Mouse (Mus musculus) forebrain, embryonic 11.5 days (tissue): ENCODE data around the gene Cib3. TPM values are rescaled to one million over a fixed set of nuclear protein-coding genes. Genes with fewer than 3 reads are reported as not detected.
A peak's percentile ranks its signal among the peaks of the same experiment; 100 is the strongest.

Source experiments
- ATAC-seq: fragments of 200-750 bp; cut with Nextera tagmentation; replicated peaks from 2 replicates; pipeline ENCODE4 v1.8.0; 2017; ENCODE audit warnings: moderate TSS enrichment; ENCODE audit not compliant: low FRiP score
- DNase-seq: peaks from one replicate; pipeline ENCODE4 v3.0.0-alpha.2; 2017; ENCODE audit warnings: low spot score
- H3K27ac ChIP-seq: fragments of 300-500 bp; sonication (generic); 2 replicates; pipeline ENCODE4 v1.5.1; 2014; ENCODE audit warnings: low read depth, low read length
- H3K27me3 ChIP-seq: fragments of 300-500 bp; sonication (generic); 2 replicates; pipeline ENCODE4 v1.6.1; 2014; ENCODE audit warnings: mild to moderate bottlenecking, low read length, mixed read lengths; ENCODE audit not compliant: control insufficient read depth, insufficient read depth
- H3K36me3 ChIP-seq: fragments of 300-500 bp; sonication (generic); 2 replicates; pipeline ENCODE4 v1.6.1; 2014; ENCODE audit warnings: mild to moderate bottlenecking, low read length, moderate library complexity, mixed read lengths; ENCODE audit not compliant: control insufficient read depth, insufficient read depth
- H3K4me1 ChIP-seq: fragments of 300-500 bp; sonication (generic); replicated peaks from 2 replicates; pipeline ENCODE4 v1.6.1; 2014; ENCODE audit warnings: low read length, mixed read lengths; ENCODE audit not compliant: control insufficient read depth, insufficient read depth
- H3K4me2 ChIP-seq: fragments of 300-500 bp; sonication (generic); 2 replicates; pipeline ENCODE4 v1.6.1; 2014; ENCODE audit warnings: low read depth, mild to moderate bottlenecking, low read length, moderate library complexity, mixed read lengths; ENCODE audit not compliant: severe bottlenecking
- H3K4me3 ChIP-seq: fragments of 300-500 bp; sonication (generic); 2 replicates; pipeline ENCODE4 v1.5.1; 2014; ENCODE audit warnings: low read depth, low read length
- H3K9ac ChIP-seq: fragments of 300-500 bp; sonication (generic); 2 replicates; pipeline ENCODE4 v1.6.1; 2014; ENCODE audit warnings: low read length
- H3K9me3 ChIP-seq: fragments of 300-500 bp; sonication (generic); 2 replicates; pipeline ENCODE4 v1.6.1; 2016; ENCODE audit warnings: low read length, mixed read lengths; ENCODE audit not compliant: control insufficient read depth
- WGBS: fragments of 180-500 bp; shearing (Covaris S2); extraction: QIAGEN DNeasy Blood & Tissue Kit; methylation state at CpG from one replicate; pipeline ENCODE4 v1.1.7; 2014; 5-methylcytosine and 5-hydroxymethylcytosine counted together
- polyA plus RNA-seq: library from polyadenylated mRNA; unstranded; fragments of >200 nt; fragmentation: Nextera tagmentation; extraction: Ambion mirVana; gene quantifications from 2 replicates; pipeline ENCODE4 v1.2.1, GENCODE M21; 2014

The Cib3 gene
- polyA plus RNA-seq, 1 experiment from 2014 or later: not detected

DNA sequence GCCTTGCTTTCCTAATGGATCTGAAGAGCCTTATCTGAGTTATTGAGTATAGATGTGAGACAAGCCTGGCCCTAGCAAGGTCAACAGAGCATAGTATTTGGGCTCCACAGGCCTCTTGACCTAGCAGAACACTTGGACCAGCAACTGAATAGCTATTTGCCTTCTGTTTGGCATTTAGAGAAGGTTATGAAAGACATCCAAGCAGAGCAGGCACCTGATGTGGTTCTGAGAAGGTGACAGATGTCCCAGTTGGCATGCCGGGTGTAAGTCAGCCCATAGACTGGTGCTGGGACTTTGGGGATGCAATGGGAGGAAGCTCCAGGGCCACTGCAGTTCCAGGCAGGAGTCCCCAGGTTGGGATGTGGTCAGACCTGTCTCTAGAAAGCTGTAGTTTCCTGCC is 29.6 kb upstream of the Cib3 start:
- Histone ChIP-seq H3K36me3 (no peaks in the 10 kb centered on the region), H3K27ac (no peak overlapping the region), H3K9ac (no peak overlapping the region), H3K27me3 (no peaks in the 10 kb centered on the region), H3K4me1 (peaks cover 3% of the 10 kb centered on the region; the same call in 1 of the 2 replicates), H3K4me3 (no peak overlapping the region), H3K4me2 (no peak overlapping the region), H3K9me3 (no peaks in the 10 kb centered on the region)
- ATAC-seq: no peak
- DNase-seq: no peak
- WGBS: 100% methylated on average over 1 of the region's 1 CpGs

DNA sequence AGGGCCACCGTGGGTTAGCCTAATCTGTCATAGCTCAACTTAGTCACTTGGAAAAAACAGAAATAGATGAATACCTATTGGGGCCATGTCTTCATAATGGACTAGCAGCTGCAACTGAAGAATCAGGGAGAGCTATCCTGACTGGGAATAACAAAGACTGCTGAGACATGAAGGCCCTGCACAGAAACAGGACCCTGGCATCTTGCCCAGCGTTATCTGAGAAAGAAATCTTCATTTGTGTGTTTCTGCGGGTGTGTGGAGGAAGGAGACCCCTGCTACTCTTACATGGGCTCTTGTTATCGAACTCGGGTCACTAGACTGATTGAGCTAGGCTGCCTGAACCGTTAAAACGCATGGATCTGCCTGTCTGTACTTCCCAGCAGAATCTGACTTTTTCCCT is 28.3 kb upstream of the Cib3 start:
- H3K27me3 ChIP-seq: no peaks in the 10 kb centered on the region
- no peaks in the 10 kb centered on the region for H3K36me3 ChIP-seq
- H3K4me3 ChIP-seq: peak overlapping the region; percentile 63
- ATAC-seq (no peak), DNase-seq (no peak)
- peak overlapping the region; percentile 74 for H3K9ac ChIP-seq
- H3K4me2 ChIP-seq: peak overlapping the region; percentile 64
- H3K9me3 ChIP-seq: no peaks in the 10 kb centered on the region
- 78% methylated on average over 7 of the region's 7 CpGs for WGBS
- H3K4me1 ChIP-seq: peaks cover 3% of the 10 kb centered on the region; the same call in 1 of the 2 replicates
- no peak overlapping the region; the same call in 1 of the 2 replicates for H3K27ac ChIP-seq

DNA sequence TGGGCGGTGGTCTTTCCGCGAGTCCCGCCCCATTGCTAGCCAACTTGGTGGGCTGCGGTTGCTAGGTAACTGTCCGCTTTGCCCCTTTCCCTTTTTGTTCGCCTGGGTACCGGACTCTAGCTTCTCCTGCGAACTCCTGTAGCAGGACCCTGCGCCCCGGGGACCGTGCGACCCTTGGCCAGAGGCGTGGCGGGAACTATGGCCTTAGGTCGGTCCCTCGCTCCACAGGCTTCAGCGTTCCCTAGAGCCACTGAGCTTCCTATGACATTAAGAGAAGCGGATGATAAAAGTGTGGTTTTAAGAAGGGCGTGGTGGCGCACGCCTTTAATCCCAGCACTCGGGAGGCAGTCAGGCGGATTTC is 27.7 kb upstream of the Cib3 start:
- Histone ChIP-seq H3K4me1 (peaks cover 3% of the 10 kb centered on the region; the same call in 1 of the 2 replicates), H3K9me3 (no peaks in the 10 kb centered on the region), H3K27ac (peak overlapping the region; percentile 98), H3K4me2 (peak overlapping the region; percentile 64), H3K9ac (peak overlapping the region; percentile 74), H3K27me3 (no peaks in the 10 kb centered on the region), H3K36me3 (no peaks in the 10 kb centered on the region), H3K4me3 (peak overlapping the region; percentile 63)
- ATAC-seq (no peak), DNase-seq (no peak)
- WGBS: under 1% methylated on average over 24 of the region's 24 CpGs

DNA sequence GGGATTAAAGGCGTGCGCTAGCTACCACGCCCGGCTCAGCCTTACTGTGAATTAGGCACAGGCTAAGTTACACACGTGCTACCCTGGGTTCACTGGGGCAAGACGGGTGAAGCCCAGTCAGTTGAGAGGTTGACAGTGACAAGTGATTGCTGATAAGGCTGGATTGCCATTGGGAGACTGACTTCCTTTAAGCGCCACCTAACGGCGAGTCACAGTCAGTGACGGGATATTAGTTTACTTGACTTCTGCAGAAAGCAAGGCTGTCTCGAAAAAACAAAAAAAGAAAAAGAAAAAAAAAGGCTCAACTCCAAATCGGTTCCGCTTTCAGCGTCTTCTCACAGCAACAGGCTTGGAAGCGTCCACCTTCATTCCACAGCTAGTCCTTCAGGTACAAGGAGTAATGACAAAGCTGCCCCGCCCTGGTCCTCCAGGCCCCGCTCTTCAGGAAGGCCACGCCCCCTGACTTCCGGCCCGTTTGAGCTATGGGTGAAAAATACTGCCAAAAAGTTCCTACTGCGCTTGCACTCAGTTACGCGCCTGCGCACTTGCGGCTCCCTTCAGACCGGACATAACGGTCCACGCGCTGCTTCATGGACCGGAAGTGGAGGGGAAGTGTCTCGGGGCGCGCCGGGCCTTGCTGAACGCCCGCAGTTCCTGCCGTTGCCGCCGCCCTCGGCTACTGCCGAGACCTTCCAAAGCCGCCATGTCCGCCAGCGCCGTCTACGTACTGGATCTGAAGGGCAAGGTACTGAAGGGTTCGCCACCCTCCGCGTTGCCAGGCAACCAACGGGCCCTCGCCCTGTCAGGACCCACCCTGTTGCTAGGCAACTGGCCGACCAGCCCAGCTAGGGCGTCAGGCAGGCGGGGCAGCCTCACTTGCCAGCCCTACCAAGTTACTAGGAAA is 27.1 kb upstream of the Cib3 start, which contains the start of gene Ap1m1:
TSS of gene Ap1m1 (plus strand) at position 520 of the 904 bp plus-strand sequence.
- Histone ChIP-seq H3K27me3 (no peaks in the 10 kb centered on the region), H3K4me1 (peaks cover 3% of the 10 kb centered on the region; the same call in 1 of the 2 replicates), H3K36me3 (no peaks in the 10 kb centered on the region), H3K9me3 (no peaks in the 10 kb centered on the region), H3K4me3 (peak within 1 kb of the TSS; percentile 63), H3K9ac (peak within 1 kb of the TSS; percentile 74), H3K27ac (peak within 1 kb of the TSS; percentile 98), H3K4me2 (peak within 1 kb of the TSS; percentile 64)
- WGBS: under 1% methylated on average over 54 of the region's 54 CpGs
- DNase-seq (peak; percentile 98), ATAC-seq (peak; percentile 97)

DNA sequence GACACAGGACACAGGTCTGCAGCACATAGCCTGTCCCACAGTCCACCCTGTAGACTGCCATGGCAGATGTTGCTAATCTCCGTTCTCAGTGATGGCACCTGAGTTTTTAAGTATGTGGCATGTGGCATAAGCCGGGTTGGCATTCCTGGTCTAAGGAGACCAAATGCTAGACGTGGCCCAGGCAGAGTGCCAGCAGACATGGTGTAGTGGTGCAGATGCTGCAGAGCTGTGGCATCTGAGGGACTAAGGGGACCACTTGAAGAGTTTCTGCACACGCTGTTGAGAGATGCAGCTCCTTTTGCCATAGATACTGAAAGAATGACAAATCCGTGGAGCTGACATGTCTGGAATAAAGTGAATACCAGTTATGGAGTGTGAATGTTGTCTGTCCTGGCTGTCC is 10.0 kb upstream of the Cib3 start:
- H3K27ac ChIP-seq: no peak overlapping the region
- no peaks in the 10 kb centered on the region for H3K9me3 ChIP-seq
- no peaks in the 10 kb centered on the region for H3K27me3 ChIP-seq
- H3K4me3 ChIP-seq: no peak overlapping the region
- peaks cover 6% of the 10 kb centered on the region; the same call in 1 of the 2 replicates for H3K4me1 ChIP-seq
- peaks cover 4% of the 10 kb centered on the region; the same call in 1 of the 2 replicates for H3K36me3 ChIP-seq
- ATAC-seq (no peak), DNase-seq (no peak)
- H3K9ac ChIP-seq: no peak overlapping the region
- 95% methylated on average over 5 of the region's 5 CpGs for WGBS
- no peak overlapping the region for H3K4me2 ChIP-seq

DNA sequence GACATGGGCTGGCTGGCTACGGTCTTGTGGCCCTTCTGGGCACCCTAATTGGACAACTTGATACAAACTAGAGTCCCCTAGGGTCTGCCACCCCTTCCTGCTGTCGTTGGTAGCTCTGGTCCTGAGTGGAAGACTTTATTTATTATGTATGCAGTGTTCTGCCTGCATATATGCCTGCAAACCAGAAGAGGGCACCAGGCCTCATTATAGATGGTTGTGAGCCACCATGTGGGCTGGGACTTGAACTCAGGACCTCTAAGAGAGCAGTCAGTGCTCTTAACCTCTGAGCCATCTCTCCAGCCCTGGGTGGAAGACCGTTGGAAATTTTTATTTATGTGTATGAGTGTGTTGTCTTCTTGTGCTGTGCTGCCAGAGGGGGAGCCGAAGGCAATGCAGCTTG is 8.1 kb upstream of the Cib3 start:
- WGBS: 84% methylated on average over 4 of the region's 4 CpGs
- peak overlapping the region; percentile 86; the same call in 1 of the 2 replicates for H3K4me2 ChIP-seq
- ATAC-seq: no peak

DNA sequence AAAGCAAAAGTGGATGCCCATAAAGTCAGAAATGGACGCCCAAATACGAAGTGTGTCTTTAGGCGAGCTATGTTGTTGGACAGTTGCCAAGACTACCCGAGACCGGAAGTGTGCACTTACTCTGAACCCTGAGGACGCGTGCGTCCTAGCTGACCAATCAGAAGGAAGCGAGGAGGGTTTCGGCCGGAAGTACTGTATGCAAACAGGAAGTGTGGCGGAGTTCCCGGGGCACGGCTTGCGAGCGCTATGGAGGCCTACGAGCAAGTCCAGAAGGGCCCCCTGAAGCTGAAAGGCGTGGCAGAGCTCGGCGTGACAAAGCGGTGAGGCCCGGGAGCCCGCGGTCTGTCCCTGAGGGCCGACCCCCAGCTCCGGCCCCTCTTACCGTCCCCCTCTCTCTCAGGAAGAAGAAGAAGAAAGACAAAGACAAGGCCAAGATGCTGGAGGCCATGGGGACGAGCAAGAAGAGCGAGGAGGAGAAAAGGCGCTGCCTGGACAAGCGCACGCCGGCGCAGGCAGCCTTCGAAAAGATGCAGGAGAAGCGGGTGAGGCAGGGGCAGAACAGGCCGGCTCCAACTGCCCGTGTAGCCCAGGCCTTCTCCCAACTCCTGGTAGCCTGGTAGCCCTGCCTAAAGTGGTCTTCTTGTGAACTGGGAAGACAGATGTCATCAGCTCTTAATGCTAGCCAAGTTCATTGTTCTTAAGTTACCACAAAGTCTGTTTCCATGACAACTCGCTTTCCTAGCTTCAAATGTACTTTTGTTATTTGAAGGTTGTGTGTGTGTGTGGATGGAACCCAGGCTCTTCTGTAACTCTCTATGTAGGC is 7.1 kb upstream of the Cib3 start, which contains the start of gene Fam32a:
TSS of gene Fam32a (plus strand) at position 190 of the 823 bp plus-strand sequence.
- 16% methylated on average over 39 of the region's 39 CpGs for WGBS
- Histone ChIP-seq H3K9me3 (no peaks in the 10 kb centered on the region), H3K27ac (peak within 1 kb of the TSS; percentile 10; the same call in 1 of the 2 replicates), H3K4me3 (peak within 1 kb of the TSS; percentile 69), H3K36me3 (peaks cover 4% of the 10 kb centered on the region; the same call in 1 of the 2 replicates), H3K4me2 (peak within 1 kb of the TSS; percentile 86), H3K27me3 (no peaks in the 10 kb centered on the region), H3K4me1 (peaks cover 6% of the 10 kb centered on the region; the same call in 1 of the 2 replicates), H3K9ac (peak within 1 kb of the TSS; percentile 82)
- DNase-seq (peak; percentile 93), ATAC-seq (peak; percentile 98)

More for the DNA sequence above, 8.1 kb upstream of the Cib3 start:
- Histone ChIP-seq H3K27ac (no peak overlapping the region), H3K4me1 (peaks cover 6% of the 10 kb centered on the region; the same call in 1 of the 2 replicates), H3K9me3 (no peaks in the 10 kb centered on the region), H3K36me3 (peaks cover 4% of the 10 kb centered on the region; the same call in 1 of the 2 replicates), H3K27me3 (no peaks in the 10 kb centered on the region), H3K4me3 (peak overlapping the region; percentile 69), H3K9ac (no peak overlapping the region)
- DNase-seq: no peak
